Mouse (Mus musculus): ENCODE measurements around the gene Mbd6. TPM values are rescaled to one million over a fixed set of nuclear protein-coding genes. Genes with fewer than 3 reads are reported as not detected.

Gene Mbd6
- 10 to 100 TPM; 41.2 to 44.7 TPM for total RNA-seq (2021)
- long read RNA-seq, experiment 1, partial matches to known transcripts, result 10 of 14 reads
- long read RNA-seq, experiment 1, other reads (novel, unspliced or antisense), result 4 of 14 reads
- long read RNA-seq, experiment 2, partial matches to known transcripts, result 10 of 19 reads
- long read RNA-seq, experiment 2, other reads (novel, unspliced or antisense), result 8 of 19 reads

- peak; percentile 83 for DNase-seq (ENCODE audit: low spot score in 2 of 2)
- intact Hi-C loops (cut with DNase I), result loop anchor here (2.0 kb wide), 1 partner anchor 22 kb away; the partner anchor contains the start of gene Dctn2
Measured at GRCm38 (mm10) chr10:127288800-127289572, at the start of gene Mbd6. Gene Mbd6, minus strand, starts transcription at chr10:127289018.

- intact Hi-C loops (cut with DNase I), result loop anchor here (5.0 kb wide), 1 partner anchor 200 kb away; no protein-coding TSS in a partner anchor
Measured at GRCm38 (mm10) chr10:127337536-127338099, 48.8 kb upstream of the Mbd6 start.

GRCm38 (mm10) chr10:127336952-127337351 is 48.1 kb upstream of the Mbd6 start:
- intact Hi-C loops (cut with DNase I), result loop anchor here (5.0 kb wide), 1 partner anchor 200 kb away; no protein-coding TSS in a partner anchor
- no peak for DNase-seq (ENCODE audit: low spot score in 2 of 2)

More at GRCm38 (mm10) chr10:127337536-127338099, 48.8 kb upstream of the Mbd6 start:
- DNase-seq (ENCODE audit: low spot score in 2 of 2), result no peak

GRCm38 (mm10) chr10:127335271-127335670 is 46.5 kb upstream of the Mbd6 start:
- no peak for DNase-seq (ENCODE audit: low spot score in 2 of 2)
- intact Hi-C loops (cut with DNase I), result loop anchor here (5.0 kb wide), 1 partner anchor 202 kb away; no protein-coding TSS in a partner anchor

GRCm38 (mm10) chr10:127333152-127333551 is 44.3 kb upstream of the Mbd6 start:
- DNase-seq (ENCODE audit: low spot score in 2 of 2), result no peak
- intact Hi-C loops (cut with DNase I), result no loop called here

- intact Hi-C loops (cut with DNase I), result no loop called here
Measured at GRCm38 (mm10) chr10:127332211-127332874, 43.5 kb upstream of the Mbd6 start.

GRCm38 (mm10) chr10:127330212-127330611 is 41.4 kb upstream of the Mbd6 start:
- no peak for DNase-seq (ENCODE audit: low spot score in 2 of 2)
- intact Hi-C loops (cut with DNase I), result no loop called here

More at GRCm38 (mm10) chr10:127332211-127332874, 43.5 kb upstream of the Mbd6 start:
- no peak for DNase-seq (ENCODE audit: low spot score in 2 of 2)

- no peak for DNase-seq (ENCODE audit: low spot score in 2 of 2)
- intact Hi-C loops (cut with DNase I), result no loop called here
Measured at GRCm38 (mm10) chr10:127327461-127328145, 38.8 kb upstream of the Mbd6 start.

GRCm38 (mm10) chr10:127326828-127327227 is 38.0 kb upstream of the Mbd6 start:
- no peak for DNase-seq (ENCODE audit: low spot score in 2 of 2)
- intact Hi-C loops (cut with DNase I), result no loop called here

- DNase-seq (ENCODE audit: low spot score in 2 of 2), result no peak
Measured at GRCm38 (mm10) chr10:127326017-127326801, 37.4 kb upstream of the Mbd6 start.

GRCm38 (mm10) chr10:127325454-127326016 is 36.7 kb upstream of the Mbd6 start:
- intact Hi-C loops (cut with DNase I), result no loop called here
- no peak for DNase-seq (ENCODE audit: low spot score in 2 of 2)

More at GRCm38 (mm10) chr10:127326017-127326801, 37.4 kb upstream of the Mbd6 start:
- intact Hi-C loops (cut with DNase I), result no loop called here

- no peak for DNase-seq (ENCODE audit: low spot score in 2 of 2)
- intact Hi-C loops (cut with DNase I), result no loop called here
Measured at GRCm38 (mm10) chr10:127324495-127324894, 35.7 kb upstream of the Mbd6 start.

GRCm38 (mm10) chr10:127323131-127323855 is 34.5 kb upstream of the Mbd6 start:
- intact Hi-C loops (cut with DNase I), result no loop called here
- no peak for DNase-seq (ENCODE audit: low spot score in 2 of 2)

GRCm38 (mm10) chr10:127322669-127323068 is 33.9 kb upstream of the Mbd6 start:
- intact Hi-C loops (cut with DNase I), result no loop called here

GRCm38 (mm10) chr10:127322178-127322577 is 33.4 kb upstream of the Mbd6 start:
- no peak for DNase-seq (ENCODE audit: low spot score in 2 of 2)
- intact Hi-C loops (cut with DNase I), result no loop called here

More at GRCm38 (mm10) chr10:127322669-127323068, 33.9 kb upstream of the Mbd6 start:
- no peak for DNase-seq (ENCODE audit: low spot score in 2 of 2)

GRCm38 (mm10) chr10:127321621-127322020 is 32.8 kb upstream of the Mbd6 start, which contains the start of gene Arhgap9:
Gene Arhgap9, plus strand, starts transcription at chr10:127321964.
- intact Hi-C loops (cut with DNase I), result no loop called here
- no peak for DNase-seq (ENCODE audit: low spot score in 2 of 2)

GRCm38 (mm10) chr10:127319969-127320368 is 31.2 kb upstream of the Mbd6 start:
- no peak for DNase-seq (ENCODE audit: low spot score in 2 of 2)
- intact Hi-C loops (cut with DNase I), result no loop called here

Data from left cerebral cortex, postnatal 14 days (tissue).